Mouse (Mus musculus) layer of hippocampus, adult 6 months (tissue): ENCODE results near the gene Trabd2b. TPM values are rescaled to one million over a fixed set of nuclear protein-coding genes. Genes with fewer than 3 reads are reported as not detected.

ENCODE experiments used
- long read RNA-seq, 2 experiments: library from polyadenylated mRNA; unstranded; transcript quantifications; one replicate each; pipeline ENCODE4 v2.0.0; 2019 to 2020
- polyA plus RNA-seq: library from polyadenylated mRNA; unstranded; fragments of <200 nt; fragmentation: Nextera tagmentation; gene quantifications from 2 replicates; pipeline ENCODE4 v1.2.3, GENCODE M21; 2021

The Trabd2b gene
- 0.13 and 0.25 TPM in 2 replicates for polyA plus RNA-seq
- long read RNA-seq, experiment 1, partial matches to known transcripts: 1 of 1 reads
- long read RNA-seq, experiment 1, other reads (novel, unspliced or antisense): 0 of 1 reads
- long read RNA-seq, experiment 2, full-length matches to known transcripts: 2 of 5 reads
- long read RNA-seq, experiment 2, partial matches to known transcripts: 0 of 5 reads
- long read RNA-seq, experiment 2, other reads (novel, unspliced or antisense): 3 of 5 reads

GRCm38 (mm10) chr4:114406355-114407101, at the start of gene Trabd2b:
TSS of gene Trabd2b (plus strand) at chr4:114406724.

Other genes with a start within 250 kb of the Trabd2b start
- not detected in 2 replicates for gene Skint11, start 243.3 kb upstream of the Trabd2b start, polyA plus RNA-seq